Mouse (Mus musculus) midbrain, embryonic 11.5 days (tissue): ENCODE results near the gene Schip1. TPM values are rescaled to one million over a fixed set of nuclear protein-coding genes. Genes with fewer than 3 reads are reported as not detected.
A peak's percentile ranks its signal among the peaks of the same experiment; 100 is the strongest.
"Not testable (repeated sequence)": the region's sequence is repeated elsewhere in the genome, so short reads cannot be mapped to it uniquely, and the experiment has no call there.

Source experiments
- ATAC-seq: fragments of 200-750 bp; cut with Nextera tagmentation; 2 replicates; pipeline ENCODE4 v1.8.0; 2017; ENCODE audit warnings: moderate TSS enrichment, moderate library complexity; ENCODE audit not compliant: low FRiP score
- DNase-seq: peaks from one replicate; pipeline ENCODE4 v3.0.0; 2015; ENCODE audit warnings: low spot score; ENCODE audit errors: missing footprints
- H3K27ac ChIP-seq: fragments of 300-500 bp; sonication (generic); 2 replicates; pipeline ENCODE4 v1.5.1; 2014; ENCODE audit warnings: low read depth, low read length
- H3K27me3 ChIP-seq: fragments of 300-500 bp; sonication (generic); 2 replicates; pipeline ENCODE4 v1.6.1; 2014; ENCODE audit warnings: mild to moderate bottlenecking, low read length, moderate library complexity, mixed read lengths; ENCODE audit not compliant: control insufficient read depth, insufficient read depth
- H3K36me3 ChIP-seq: fragments of 300-500 bp; sonication (generic); 2 replicates; pipeline ENCODE4 v1.6.1; 2014; ENCODE audit warnings: mild to moderate bottlenecking, low read length, moderate library complexity, mixed read lengths; ENCODE audit not compliant: control insufficient read depth, insufficient read depth
- H3K4me1 ChIP-seq: fragments of 300-500 bp; sonication (generic); 2 replicates; pipeline ENCODE4 v1.6.1; 2014; ENCODE audit warnings: low read length; ENCODE audit not compliant: control insufficient read depth, insufficient read depth
- H3K4me2 ChIP-seq: fragments of 300-500 bp; sonication (generic); 2 replicates; pipeline ENCODE4 v1.6.1; 2014; ENCODE audit warnings: mild to moderate bottlenecking, moderate library complexity
- H3K4me3 ChIP-seq: fragments of 300-500 bp; sonication (generic); 2 replicates; pipeline ENCODE4 v1.5.1; 2014; ENCODE audit warnings: low read depth, low read length
- H3K9ac ChIP-seq: fragments of 300-500 bp; sonication (generic); 2 replicates; pipeline ENCODE4 v1.6.1; 2014; ENCODE audit warnings: low read length
- H3K9me3 ChIP-seq: fragments of 300-500 bp; sonication (generic); 2 replicates; pipeline ENCODE4 v1.6.1; 2016; ENCODE audit warnings: low read length; ENCODE audit not compliant: control insufficient read depth
- WGBS: fragments of 180-500 bp; shearing (Covaris S2); extraction: QIAGEN DNeasy Blood & Tissue Kit; methylation state at CpG from one replicate; pipeline ENCODE4 v1.1.7; 2014; 5-methylcytosine and 5-hydroxymethylcytosine counted together
- polyA plus RNA-seq: library from polyadenylated mRNA; unstranded; fragments of >200 nt; fragmentation: Nextera tagmentation; extraction: Ambion mirVana; gene quantifications from 2 replicates; pipeline ENCODE4 v1.2.1, GENCODE M21; 2014

Schip1 gene
- polyA plus RNA-seq, 1 experiment from 2014 or later: 83.1 TPM

GRCm38 (mm10) chr3:68056373-68057275 is 8.0 kb upstream of the Schip1 start:
- H3K36me3 ChIP-seq: no peaks in the 10 kb centered on the region
- WGBS: 58% methylated on average over 23 of the region's 23 CpGs
- H3K27ac ChIP-seq: no peak overlapping the region
- H3K4me3 ChIP-seq: no peak overlapping the region
- no peaks in the 10 kb centered on the region for H3K27me3 ChIP-seq
- 0 out of 2 replicates have a peak overlapping the region, but pooled peaks have one; percentile 4 for H3K4me2 ChIP-seq
- ATAC-seq: no peak
- peak; percentile 98 for DNase-seq
- no peaks in the 10 kb centered on the region for H3K4me1 ChIP-seq
- no peak overlapping the region for H3K9ac ChIP-seq
- H3K9me3 ChIP-seq: no peaks in the 10 kb centered on the region

- Histone ChIP-seq H3K9ac (no peak overlapping the region), H3K27ac (no peak overlapping the region), H3K4me1 (no peaks in the 10 kb centered on the region), H3K36me3 (no peaks in the 10 kb centered on the region), H3K4me3 (no peak overlapping the region), H3K4me2 (no peak overlapping the region), H3K27me3 (no peaks in the 10 kb centered on the region), H3K9me3 (no peaks in the 10 kb centered on the region)
- WGBS: 41% methylated on average over 2 of the region's 2 CpGs
- ATAC-seq (peak; percentile 52; the same call in 1 of the 2 replicates), DNase-seq (peak; percentile 87)
Observed at GRCm38 (mm10) chr3:68059162-68059800, 5.3 kb upstream of the Schip1 start.

- DNase-seq (no peak), ATAC-seq (no peak)
- WGBS: 82% methylated on average over 9 of the region's 9 CpGs
- Histone ChIP-seq H3K9ac (no peak overlapping the region), H3K27me3 (no peaks in the 10 kb centered on the region), H3K4me1 (no peaks in the 10 kb centered on the region), H3K27ac (no peak overlapping the region), H3K36me3 (no peaks in the 10 kb centered on the region), H3K9me3 (no peaks in the 10 kb centered on the region), H3K4me2 (no peak overlapping the region), H3K4me3 (no peak overlapping the region)
Observed at GRCm38 (mm10) chr3:68071395-68072386, 7.1 kb downstream of the Schip1 start.

- Histone ChIP-seq H3K27me3 (no peaks in the 10 kb centered on the region), H3K27ac (no peak overlapping the region), H3K4me3 (no peak overlapping the region), H3K9me3 (no peaks in the 10 kb centered on the region), H3K4me2 (no peak overlapping the region), H3K9ac (no peak overlapping the region), H3K4me1 (no peaks in the 10 kb centered on the region), H3K36me3 (no peaks in the 10 kb centered on the region)
- DNase-seq: no peak
- WGBS: 83% methylated on average over 4 of the region's 4 CpGs
- no peak for ATAC-seq
Observed at GRCm38 (mm10) chr3:68077406-68077805, 12.8 kb downstream of the Schip1 start.

GRCm38 (mm10) chr3:68085024-68085423 is 20.4 kb downstream of the Schip1 start:
- H3K4me3 ChIP-seq: no peak overlapping the region
- H3K4me2 ChIP-seq: no peak overlapping the region
- no peaks in the 10 kb centered on the region for H3K4me1 ChIP-seq
- no peak overlapping the region for H3K9ac ChIP-seq
- WGBS: 82% methylated on average over 2 of the region's 2 CpGs
- no peaks in the 10 kb centered on the region for H3K27me3 ChIP-seq
- no peak for DNase-seq
- no peaks in the 10 kb centered on the region for H3K9me3 ChIP-seq
- H3K27ac ChIP-seq: no peak overlapping the region
- no peak for ATAC-seq
- no peaks in the 10 kb centered on the region for H3K36me3 ChIP-seq

GRCm38 (mm10) chr3:68092108-68092507 is 27.5 kb downstream of the Schip1 start:
- H3K36me3 ChIP-seq: no peaks in the 10 kb centered on the region
- H3K4me1 ChIP-seq: no peaks in the 10 kb centered on the region
- 86% methylated on average over 4 of the region's 4 CpGs for whole genome bisulfite sequencing
- no peaks in the 10 kb centered on the region for H3K9me3 ChIP-seq
- no peak for ATAC-seq
- no peak for DNase-seq
- no peak overlapping the region for H3K4me3 ChIP-seq
- H3K4me2 ChIP-seq: no peak overlapping the region
- no peaks in the 10 kb centered on the region for H3K27me3 ChIP-seq
- no peak overlapping the region for H3K27ac ChIP-seq
- no peak overlapping the region for H3K9ac ChIP-seq

GRCm38 (mm10) chr3:68096724-68097431 is 32.3 kb downstream of the Schip1 start:
- Histone ChIP-seq H3K4me3 (no peak overlapping the region), H3K4me2 (no peak overlapping the region), H3K4me1 (no peaks in the 10 kb centered on the region), H3K9ac (no peak overlapping the region), H3K27me3 (no peaks in the 10 kb centered on the region), H3K36me3 (no peaks in the 10 kb centered on the region), H3K27ac (no peak overlapping the region), H3K9me3 (no peaks in the 10 kb centered on the region)
- WGBS: 84% methylated on average over 4 of the region's 4 CpGs
- ATAC-seq: no peak
- DNase-seq: no peak

GRCm38 (mm10) chr3:68099561-68099960 is 35.0 kb downstream of the Schip1 start:
- not testable (repeated sequence) for H3K36me3 ChIP-seq, H3K4me3 ChIP-seq, H3K27ac ChIP-seq, ATAC-seq, H3K9me3 ChIP-seq, DNase-seq, H3K27me3 ChIP-seq, H3K4me1 ChIP-seq, H3K4me2 ChIP-seq, H3K9ac ChIP-seq
- WGBS: 93% methylated on average over 6 of the region's 6 CpGs
